Mouse (Mus musculus): Measurements from ENCODE around the gene Fam189a2.

Gene Fam189a2

DNA sequence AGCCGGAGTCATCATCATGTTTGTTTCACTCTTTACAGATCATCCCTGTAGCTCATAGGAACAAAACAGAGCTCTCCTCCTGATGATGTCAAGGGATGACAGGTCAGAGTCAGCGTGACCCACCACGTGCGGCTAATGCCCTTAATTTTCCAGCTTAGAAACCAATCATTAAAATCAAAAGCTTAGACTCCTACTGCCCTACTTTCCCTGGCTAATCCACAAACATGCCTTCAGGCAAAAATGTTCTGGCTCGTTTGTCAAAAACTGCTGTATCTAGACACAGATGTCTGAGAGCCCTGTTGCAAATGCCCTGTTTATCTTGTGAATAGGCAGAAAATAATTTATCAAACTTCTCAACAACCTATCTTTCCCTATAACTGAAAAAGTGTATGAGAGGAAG, 4.9 kb downstream of the Fam189a2 start:
- no peak for DNase-seq (ENCODE audit: low spot score)

- DNase-seq (ENCODE audit: low spot score), result no peak
Observed at GRCm38 (mm10) chr19:24024667-24025066, 6.2 kb downstream of the Fam189a2 start.

DNA sequence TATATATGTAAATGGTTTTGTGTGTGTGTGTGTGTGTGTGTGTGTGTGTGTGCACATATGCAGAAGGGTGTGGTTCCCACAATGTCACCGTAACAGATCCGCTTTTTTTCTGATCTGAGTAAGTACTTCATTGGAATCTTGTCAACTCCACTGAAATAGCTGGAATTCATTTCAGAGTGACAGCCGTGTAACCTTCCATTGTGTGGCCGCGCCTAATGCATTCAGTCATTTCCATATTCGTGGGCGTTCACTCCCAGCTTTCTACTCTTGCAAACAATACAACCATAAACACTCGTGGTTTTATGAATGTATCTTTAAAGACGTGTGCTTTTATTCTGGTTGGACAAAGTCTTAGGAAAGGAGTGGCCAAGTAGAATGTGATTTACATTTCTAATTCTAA, 6.7 kb downstream of the Fam189a2 start:
- DNase-seq (ENCODE audit: low spot score), result no peak

GRCm38 (mm10) chr19:24023351-24023750, 7.5 kb downstream of the Fam189a2 start:
- DNase-seq (ENCODE audit: low spot score), result no peak

GRCm38 (mm10) chr19:24022771-24023170, 8.0 kb downstream of the Fam189a2 start:
- no peak for DNase-seq (ENCODE audit: low spot score)

DNA sequence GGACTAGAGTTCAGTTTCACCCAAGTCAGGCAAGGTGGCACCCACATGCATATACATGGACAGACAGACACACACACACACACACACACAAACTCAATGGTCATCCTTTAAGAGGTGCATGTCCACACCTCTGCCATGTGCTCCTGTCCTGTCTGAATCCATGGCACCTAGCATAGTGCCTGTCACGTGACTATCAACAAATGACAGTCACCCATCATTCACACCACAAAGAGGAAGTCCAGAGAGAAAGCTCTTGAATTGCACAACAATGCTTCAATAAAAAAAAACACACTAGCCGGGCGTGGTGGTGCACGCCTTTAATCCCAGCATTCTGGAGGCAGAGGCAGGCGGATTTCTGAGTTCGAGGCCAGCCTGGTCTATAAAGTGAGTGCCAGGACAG, 8.5 kb downstream of the Fam189a2 start:
- no peak for DNase-seq (ENCODE audit: low spot score)

DNA sequence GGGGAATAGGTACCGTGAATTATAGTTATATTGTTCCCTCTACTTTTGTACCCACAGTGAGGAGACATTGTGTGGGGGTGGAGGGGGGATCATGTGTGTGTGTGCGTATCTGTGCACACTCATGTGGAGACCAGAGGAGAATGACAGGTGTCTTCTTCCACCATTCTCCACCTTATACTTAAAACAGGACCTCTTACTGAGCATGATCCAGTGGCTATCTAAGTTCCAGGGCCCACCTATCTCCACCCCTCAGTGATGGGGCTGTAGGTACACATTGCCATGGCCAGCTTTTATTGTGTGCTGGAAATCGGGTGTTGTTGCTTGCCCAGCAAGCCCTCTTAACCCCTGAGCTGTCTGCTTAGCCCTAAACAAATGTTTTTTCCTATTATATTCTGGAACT, 10.1 kb downstream of the Fam189a2 start:
- DNase-seq (ENCODE audit: low spot score), result no peak

- no peak for DNase-seq (ENCODE audit: low spot score)
Observed at GRCm38 (mm10) chr19:24019609-24020008, 11.2 kb downstream of the Fam189a2 start.

- no peak for DNase-seq (ENCODE audit: low spot score)
Observed at GRCm38 (mm10) chr19:24018396-24018795, 12.4 kb downstream of the Fam189a2 start.

- DNase-seq (ENCODE audit: low spot score), result no peak
Observed at GRCm38 (mm10) chr19:24017892-24018291, 12.9 kb downstream of the Fam189a2 start.

GRCm38 (mm10) chr19:24017427-24017826, 13.4 kb downstream of the Fam189a2 start:
- DNase-seq (ENCODE audit: low spot score), result no peak

DNA sequence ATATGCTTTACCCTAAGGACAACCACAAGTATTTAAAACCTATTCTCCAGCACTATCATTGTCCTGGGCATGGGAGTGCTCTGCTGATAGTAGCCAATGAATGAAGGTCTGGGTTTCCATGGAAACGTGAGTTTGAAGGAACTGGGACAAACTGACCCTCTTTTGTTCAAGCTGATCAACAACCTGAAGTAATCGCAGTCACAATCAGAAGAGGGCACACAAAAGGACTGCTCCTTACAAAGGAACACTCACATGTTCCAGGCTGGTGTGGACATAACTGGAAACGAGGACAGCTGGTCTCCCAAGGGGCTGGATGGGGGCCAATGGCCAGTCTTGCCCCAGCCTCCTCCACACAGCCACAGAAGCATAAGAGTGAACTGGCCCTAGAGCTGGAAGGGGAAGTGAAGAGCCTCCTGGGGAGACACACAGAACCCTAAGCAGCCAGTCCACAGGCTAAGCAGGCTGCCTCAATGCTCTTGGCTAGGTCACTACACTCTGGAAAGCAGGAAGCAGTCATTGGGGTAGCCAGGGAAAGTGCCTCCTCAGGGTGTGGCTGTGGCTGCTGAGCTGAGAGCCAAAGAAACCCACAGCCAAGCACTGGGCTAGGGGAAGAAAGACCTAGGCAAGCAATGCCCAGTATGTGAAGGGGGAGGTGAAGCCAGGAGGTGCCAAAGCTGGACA, 14.0 kb downstream of the Fam189a2 start:
- no peak for DNase-seq (ENCODE audit: low spot score)

- no peak for DNase-seq (ENCODE audit: low spot score)
Observed at GRCm38 (mm10) chr19:24013241-24013640, 17.6 kb downstream of the Fam189a2 start.

DNA sequence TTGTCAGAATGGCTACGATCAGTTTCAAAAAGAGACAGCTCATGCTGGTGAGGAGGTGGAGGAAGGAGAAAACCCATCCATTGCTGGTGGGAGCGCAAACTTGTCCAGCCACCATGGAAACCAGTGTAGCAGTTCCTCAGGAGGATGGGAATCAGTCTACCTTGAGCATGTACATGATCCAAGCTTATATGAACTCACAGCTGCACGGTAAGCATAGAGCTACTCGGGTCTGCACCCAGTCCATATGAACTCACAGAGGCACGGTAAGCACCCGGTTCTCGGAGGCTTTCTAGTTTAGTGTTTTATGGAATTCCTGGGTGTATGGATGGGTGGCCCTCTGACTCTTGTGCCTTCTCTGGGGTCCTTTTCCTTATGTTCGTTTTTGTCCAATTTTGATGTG, 18.3 kb downstream of the Fam189a2 start:
- DNase-seq (ENCODE audit: low spot score), result no peak

DNA sequence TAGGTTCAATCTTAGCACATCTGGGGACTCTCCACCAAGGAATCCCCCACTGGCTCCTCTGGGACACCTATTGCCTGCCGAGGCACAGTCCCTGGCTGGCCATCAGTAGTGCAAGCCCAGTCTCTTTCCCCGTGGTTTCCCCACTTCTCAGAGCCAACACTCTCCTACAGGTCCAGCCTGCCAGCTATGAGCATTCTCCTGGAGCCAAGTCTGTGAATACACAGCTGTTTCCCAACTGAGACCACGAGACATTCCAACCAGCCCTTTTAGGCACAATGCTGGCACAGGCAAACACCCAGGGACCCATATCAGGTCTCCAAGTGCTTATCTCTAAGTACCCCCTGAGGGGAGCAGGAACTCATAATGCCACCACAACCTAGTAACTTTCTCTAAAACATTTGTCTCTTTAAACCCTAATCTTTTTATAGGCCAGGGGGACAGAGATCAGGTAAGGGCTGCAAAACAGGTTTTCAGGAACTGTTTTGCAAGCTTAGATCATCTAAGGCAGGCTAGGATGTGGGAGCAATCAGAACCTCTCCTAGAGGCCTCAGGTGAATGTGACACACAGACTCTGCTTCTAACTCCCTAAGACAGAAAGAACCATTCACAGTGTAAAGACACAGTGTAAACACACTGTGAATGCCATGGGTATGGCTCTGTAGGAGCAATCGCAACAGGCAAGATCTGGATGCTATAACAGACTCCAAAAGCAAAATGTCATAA, 23.0 kb downstream of the Fam189a2 start:
- DNase-seq (ENCODE audit: low spot score), result no peak

DNA sequence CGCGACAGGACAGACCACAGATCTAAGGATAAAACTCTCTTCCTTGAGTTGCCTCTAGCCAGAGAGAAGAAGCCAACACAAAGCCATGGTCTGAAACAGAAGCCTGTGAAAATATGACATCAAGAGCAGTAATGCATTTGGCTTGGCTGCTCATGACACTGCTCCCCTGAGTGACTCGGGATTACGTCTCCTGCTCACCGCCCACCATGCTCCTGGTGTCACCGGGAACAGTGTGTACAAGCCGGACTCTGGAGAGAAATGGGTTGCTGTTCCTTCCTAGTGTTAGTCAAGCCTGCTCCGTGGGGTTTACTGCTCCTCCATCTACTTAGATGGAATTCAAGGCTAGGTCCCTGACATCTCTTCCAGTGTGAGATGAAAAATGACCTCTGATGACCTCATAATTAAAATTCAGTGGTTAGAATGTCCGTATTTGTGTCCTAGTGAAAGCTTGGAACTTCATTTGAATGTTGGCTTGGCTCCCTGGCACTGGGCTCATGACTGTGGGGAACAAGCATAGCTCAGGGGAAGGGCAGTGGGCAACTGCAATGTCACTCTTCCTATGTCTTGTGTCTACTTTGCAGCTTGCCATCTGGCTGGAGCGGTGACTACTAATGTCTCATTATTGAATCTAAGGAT, 23.7 kb downstream of the Fam189a2 start:
- no peak for DNase-seq (ENCODE audit: low spot score)

DNA sequence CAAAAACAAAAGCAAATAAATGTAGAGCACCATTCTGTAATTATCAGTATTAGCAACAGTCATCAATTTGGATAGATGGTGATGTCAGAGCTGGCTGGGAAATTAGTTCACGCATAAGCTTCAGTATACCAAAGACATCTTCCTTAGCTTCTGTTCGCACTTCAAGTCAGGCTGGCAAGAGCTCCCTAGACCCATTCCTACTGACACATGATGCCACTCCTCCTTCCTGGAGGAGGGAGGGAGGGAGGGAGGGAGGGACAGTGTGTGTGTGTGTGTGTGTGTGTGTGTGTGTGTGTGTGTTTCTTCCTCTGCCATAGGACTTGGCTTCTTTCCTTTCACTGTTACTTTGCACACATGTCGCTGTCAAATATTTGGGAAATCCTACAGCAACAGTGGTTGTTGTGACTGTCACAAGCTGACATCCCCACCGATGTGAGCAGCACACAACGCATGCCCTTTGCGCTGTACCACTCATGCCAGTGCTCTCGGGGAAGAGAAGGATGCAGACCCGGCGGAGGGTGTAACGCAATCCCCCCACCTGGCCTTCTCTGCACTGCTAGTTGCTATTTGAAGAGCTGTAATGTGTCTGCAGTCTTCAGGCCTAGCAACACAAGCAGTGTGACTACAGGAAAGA, 34.9 kb downstream of the Fam189a2 start:
- DNase-seq (ENCODE audit: low spot score), result no peak

DNA sequence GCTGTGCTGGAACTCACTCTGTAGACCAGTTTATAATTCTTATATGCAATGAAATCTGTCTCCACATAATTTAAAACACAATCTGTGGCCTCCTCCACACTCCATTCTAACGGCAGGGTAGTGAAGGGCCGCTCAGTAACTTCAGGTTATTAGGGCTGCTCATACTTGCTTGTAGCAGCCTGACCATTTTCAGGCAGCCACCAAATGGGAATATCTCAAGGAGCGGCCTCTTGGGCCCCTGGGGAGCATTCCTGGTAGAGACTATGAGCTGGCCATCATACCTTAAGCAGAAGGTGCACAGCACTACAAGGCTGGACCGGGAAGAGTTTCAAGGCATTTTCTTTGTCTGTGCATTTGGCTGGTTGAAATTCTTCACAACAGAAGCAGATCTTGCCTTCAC, 42.7 kb downstream of the Fam189a2 start:
- no peak for DNase-seq (ENCODE audit: low spot score)

DNA sequence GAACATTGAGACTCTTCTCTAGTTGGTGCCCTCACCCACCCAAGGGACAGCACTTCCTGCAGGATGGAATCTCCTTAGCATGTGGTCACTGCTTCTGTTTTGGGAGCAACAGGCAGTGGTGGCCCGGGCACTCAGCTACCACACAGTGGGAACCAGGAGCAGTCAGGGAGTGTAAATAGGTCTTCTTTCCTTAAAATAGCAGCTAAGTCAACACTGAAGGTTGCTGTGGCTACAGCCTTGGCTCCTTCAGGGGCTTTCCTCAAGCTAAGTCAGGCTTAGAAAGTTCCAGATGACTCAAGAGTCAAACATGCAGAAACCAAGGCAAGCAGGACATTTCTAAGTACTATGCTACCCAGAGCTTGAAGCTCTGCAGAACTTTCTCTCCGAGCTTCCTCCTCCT, 43.5 kb downstream of the Fam189a2 start:
- DNase-seq (ENCODE audit: low spot score), result no peak

GRCm38 (mm10) chr19:23984186-23984585, 46.6 kb downstream of the Fam189a2 start:
- DNase-seq (ENCODE audit: low spot score), result no peak

DNA sequence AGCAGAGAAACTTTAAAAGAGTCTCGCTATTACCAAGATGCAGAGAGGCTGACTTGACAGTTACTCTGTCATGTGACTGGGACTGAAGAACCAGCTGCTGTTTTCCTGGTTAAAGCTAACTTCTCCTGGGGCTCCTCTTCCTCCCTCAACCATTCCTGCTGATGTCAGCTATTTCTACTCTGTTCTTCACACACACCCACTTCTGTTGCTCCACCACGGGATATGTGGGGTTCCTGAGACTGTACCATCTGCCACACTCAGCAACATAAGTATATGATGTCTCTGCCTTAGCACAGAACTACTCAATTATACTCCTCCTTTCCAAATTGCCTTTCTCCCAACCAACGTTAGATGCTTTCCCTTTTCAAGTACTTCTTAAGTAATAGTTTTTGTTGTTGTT, 50.2 kb downstream of the Fam189a2 start:
- DNase-seq (ENCODE audit: low spot score), result no peak

DNA sequence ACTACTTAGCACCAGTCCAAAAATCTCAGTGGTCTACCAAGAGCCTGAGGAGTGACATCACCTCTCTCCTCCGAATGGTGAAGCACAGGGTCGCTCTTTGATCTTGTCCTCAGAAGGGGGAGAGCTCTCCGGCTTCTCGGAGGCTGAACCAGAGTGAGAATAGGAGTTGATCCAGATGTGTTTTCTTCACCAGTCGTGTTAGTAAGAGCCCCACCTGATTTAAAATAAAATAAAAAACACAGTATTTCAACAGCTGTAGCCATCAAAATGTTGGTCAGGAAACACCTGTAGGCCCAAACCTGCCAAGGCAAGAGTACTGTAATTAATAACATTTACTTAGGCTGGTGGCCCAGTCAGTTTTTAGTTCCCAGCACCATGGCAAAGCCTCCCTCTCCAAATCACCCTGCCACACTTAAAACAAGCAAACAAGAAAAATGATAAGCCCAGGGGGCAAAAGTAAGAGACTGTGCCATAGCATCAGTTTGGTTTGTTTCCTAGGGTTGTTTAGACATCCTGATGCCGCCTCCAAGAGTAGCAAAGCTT, 52.8 kb downstream of the Fam189a2 start:
- no peak for DNase-seq (ENCODE audit: low spot score)
